Comparison of ENCODE assay signal across 16 mouse cellular contexts in genomic region chr2:131803801-131804200, GRCm38 (mm10). TPM values are rescaled to one million over a fixed set of nuclear protein-coding genes. Genes with fewer than 3 reads are reported as not detected.
"Had no signal": no experiment of that assay in that cellular context is flagged by ENCODE, and none has a peak within 500 bp of the region (broad histone marks: within the 10 kb centered on the region; RNA-seq: fewer than 3 reads in every experiment).

No protein-coding gene starts in this region.

- ATAC-seq: liver, embryonic 12.5 days; lung, postnatal 0 days; midbrain, embryonic 16.5 days had no signal

- H3K9ac ChIP-seq: liver, embryonic 12.5 days; midbrain, embryonic 12.5 days; neural tube, embryonic 13.5 days; stomach, embryonic 15.5 days had no signal

- H3K4me2 ChIP-seq: liver, embryonic 12.5 days; midbrain, embryonic 12.5 days; neural tube, embryonic 13.5 days; stomach, embryonic 15.5 days had no signal

- H3K27ac ChIP-seq: kidney, postnatal 0 days; liver, embryonic 12.5 days; midbrain, embryonic 12.5 days; neural tube, embryonic 13.5 days; stomach, embryonic 15.5 days had no signal

- H3K36me3 ChIP-seq: liver, embryonic 12.5 days; midbrain, embryonic 12.5 days; neural tube, embryonic 13.5 days; stomach, embryonic 15.5 days had no signal

- H3K4me1 ChIP-seq: liver, embryonic 12.5 days; stomach, embryonic 15.5 days had no signal

- H3K9me3 ChIP-seq: liver, embryonic 12.5 days; midbrain, embryonic 12.5 days; neural tube, embryonic 13.5 days; stomach, embryonic 15.5 days had no signal

- H3K27me3 ChIP-seq: liver, embryonic 12.5 days; midbrain, embryonic 12.5 days; neural tube, embryonic 13.5 days; stomach, embryonic 15.5 days had no signal

- H3K4me3 ChIP-seq: liver, embryonic 12.5 days; megakaryocyte, embryonic 14.5 days; midbrain, embryonic 12.5 days; neural tube, embryonic 13.5 days; stomach, embryonic 15.5 days had no signal

- DNase-seq: kidney, adult 8-10 months; kidney, postnatal 36 days; lung, postnatal 4 days; right cerebral cortex, postnatal 14 days; thymus, adult 2 months; thymus, postnatal 25 days had no signal

RNA-seq across cellular contexts. Expression of gene Erv3, which starts 55.7 kb away (rescaled TPM):
- polyA plus RNA-seq: kidney, postnatal 0 days; liver, embryonic 12.5 days; liver, embryonic 16.5 days; lung, postnatal 0 days; midbrain, embryonic 12.5 days; midbrain, embryonic 16.5 days; spleen, adult 2 months; stomach, embryonic 15.5 days had no signal
